In the genomic region with DNA sequence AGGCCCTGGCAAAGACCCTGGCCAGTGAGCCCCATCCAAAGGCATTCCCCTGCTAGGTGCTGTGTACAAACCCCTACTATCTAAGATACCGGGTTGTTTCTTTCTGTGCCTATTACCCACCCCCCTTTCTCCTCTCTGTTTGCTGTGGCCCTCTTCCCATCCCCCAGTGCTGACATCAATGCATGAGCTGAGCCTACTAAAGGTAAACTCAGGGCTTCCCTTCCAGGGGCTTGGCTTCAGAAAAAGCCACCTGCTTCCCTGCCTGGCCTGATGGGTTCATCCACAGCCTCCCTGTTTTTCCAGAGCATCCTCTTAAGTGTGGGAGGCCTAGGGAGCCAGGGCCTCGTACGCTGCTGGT, we compare ENCODE assay signal across 16 mouse cellular contexts. TPM values are rescaled to one million over a fixed set of nuclear protein-coding genes. Genes with fewer than 3 reads are reported as not detected.
"Had no signal": no experiment of that assay in that cellular context is flagged by ENCODE, and none has a peak within 500 bp of the region (broad histone marks: within the 10 kb centered on the region; RNA-seq: fewer than 3 reads in every experiment).

No protein-coding gene starts in this region.

- ATAC-seq: liver, postnatal 0 days; midbrain, embryonic 13.5 days; midbrain, embryonic 15.5 days had no signal

- H3K9ac ChIP-seq: liver, embryonic 13.5 days; liver, embryonic 15.5 days; liver, postnatal 0 days; midbrain, embryonic 13.5 days; midbrain, embryonic 15.5 days; neural tube, embryonic 12.5 days; stomach, embryonic 15.5 days had no signal

- H3K36me3 ChIP-seq: liver, embryonic 13.5 days; liver, embryonic 15.5 days; midbrain, embryonic 13.5 days; midbrain, embryonic 15.5 days; neural tube, embryonic 12.5 days; stomach, embryonic 15.5 days had no signal

- DNase-seq: liver, embryonic 13.5 days; liver, postnatal 0 days; right cerebral cortex, postnatal 14 days; thymus, adult 2 months; thymus, postnatal 25 days; thymus, postnatal 4 days had no signal

- H3K4me3 ChIP-seq: liver, embryonic 13.5 days; liver, embryonic 15.5 days; megakaryocyte, embryonic 14.5 days; midbrain, embryonic 13.5 days; midbrain, embryonic 15.5 days; neural tube, embryonic 12.5 days; stomach, embryonic 15.5 days had no signal

- H3K27ac ChIP-seq: liver, embryonic 13.5 days; liver, embryonic 15.5 days; macrophage; midbrain, embryonic 13.5 days; midbrain, embryonic 15.5 days; neural tube, embryonic 12.5 days; stomach, embryonic 15.5 days; stomach, postnatal 0 days had no signal

- H3K27me3 ChIP-seq: liver, embryonic 13.5 days; midbrain, embryonic 13.5 days; midbrain, embryonic 15.5 days; neural tube, embryonic 12.5 days; stomach, embryonic 15.5 days had no signal

- H3K4me2 ChIP-seq: liver, embryonic 11.5 days; liver, embryonic 13.5 days; liver, embryonic 15.5 days; midbrain, embryonic 11.5 days; midbrain, embryonic 13.5 days; midbrain, embryonic 15.5 days; neural tube, embryonic 12.5 days; stomach, embryonic 15.5 days had no signal

- H3K9me3 ChIP-seq: liver, embryonic 13.5 days; liver, embryonic 15.5 days; midbrain, embryonic 13.5 days; midbrain, embryonic 15.5 days; neural tube, embryonic 12.5 days; stomach, embryonic 15.5 days had no signal

- H3K4me1 ChIP-seq: liver, embryonic 13.5 days; liver, embryonic 15.5 days; megakaryocyte, embryonic 14.5 days; stomach, embryonic 15.5 days had no signal

RNA-seq across cellular contexts. Expression of gene Kcnc4, which starts 42.1 kb away (rescaled TPM):
- polyA plus RNA-seq: liver, embryonic 13.5 days; liver, embryonic 15.5 days; liver, postnatal 0 days; macrophage; stomach, embryonic 15.5 days had no signal
